Comparison of ENCODE assay signal across 18 mouse cellular contexts in genomic region chr3:97044188-97044587, GRCm38 (mm10).
DNase-seq lines count a peak whose midpoint lies in the region; ATAC-seq lines count a peak whose summit lies in the region.
"Had no signal": no experiment of that assay in that cellular context is flagged by ENCODE, and none has a peak within 500 bp of the region (broad histone marks: within the 10 kb centered on the region; RNA-seq: fewer than 3 reads in every experiment).

No protein-coding gene starts in this region.

- DNase-seq in CD4-positive, CD25-positive, alpha-beta regulatory T cell, adult 2 months (ENCODE audit: low read depth, low spot score): peak; percentile 9
- DNase-seq in kidney, postnatal 10 days: peak; percentile 14
- no peak for DNase-seq in kidney, adult 8-10 months
- peak; percentile 26 for DNase-seq in thymus, postnatal 14 days
- DNase-seq in thymus, postnatal 36 days: no peak
- DNase-seq in cerebellum, postnatal 10 days: no peak
- no peak for DNase-seq in layer of hippocampus, adult 9-10 months (ENCODE audit: low spot score)
- DNase-seq: adrenal gland, postnatal 25 days; cerebellum, adult 9-11 months; gastrocnemius, postnatal 25 days; kidney, adult 9 months; kidney, postnatal 25 days; layer of hippocampus, postnatal 36 days; liver, postnatal 0 days; spleen, adult 18-20 months had no signal

- ATAC-seq in CD4-positive, CD25-positive, alpha-beta regulatory T cell, adult 4 months: no peak
- ATAC-seq: activated CD4-positive, CD25-positive, alpha-beta regulatory T cell, adult 4 months; intestine, embryonic 15.5 days; liver, postnatal 0 days had no signal

Comparison
In these comparisons a context has a peak if more than half of its experiments do, and no peak if none do; other contexts are left out.
1. DNase-seq: peak in CD4-positive, CD25-positive, alpha-beta regulatory T cell, adult 2 months (single experiment), kidney, postnatal 10 days (single experiment) and thymus, postnatal 14 days (single experiment); none in kidney, adult 8-10 months (0 of 2), thymus, postnatal 36 days (0 of 2), cerebellum, postnatal 10 days (0 of 2) and layer of hippocampus, adult 9-10 months (single experiment).